ENCODE assay signal across 21 mouse cellular contexts in genomic region chr2:71176329-71177249, GRCm38 (mm10). TPM values are rescaled to one million over a fixed set of nuclear protein-coding genes. Genes with fewer than 3 reads are reported as not detected.
DNase-seq lines count a peak whose midpoint lies in the region; ATAC-seq and TF ChIP-seq lines count a peak whose summit lies in the region.
"Had no signal": no experiment of that assay in that cellular context is flagged by ENCODE, and none has a peak within 500 bp of the region (broad histone marks: within the 10 kb centered on the region; RNA-seq: fewer than 3 reads in every experiment).

No protein-coding gene starts in this region.

- H3K27me3 ChIP-seq in liver, embryonic 11.5 days (replicated peaks; ENCODE audit: control insufficient read depth, insufficient read depth, low read length) = no peaks in the 10 kb centered on the region
- no peaks in the 10 kb centered on the region for H3K27me3 ChIP-seq in liver, embryonic 16.5 days (ENCODE audit: control insufficient read depth, insufficient read depth, low read depth, low read length)
- no peaks in the 10 kb centered on the region for H3K27me3 ChIP-seq in kidney, adult 2 months (replicated peaks; ENCODE audit: control insufficient read depth, insufficient read depth, low read length)
- H3K27me3 ChIP-seq: forebrain, embryonic 15.5 days; heart, embryonic 15.5 days had no signal

- H3K4me3 ChIP-seq in liver, embryonic 11.5 days (ENCODE audit: low read depth, low read length) = no peak overlapping the region
- H3K4me3 ChIP-seq in liver, embryonic 16.5 days (ENCODE audit: low read depth, low read length) = no peak overlapping the region
- H3K4me3 ChIP-seq in kidney, adult 2 months (ENCODE audit: insufficient read depth, low read depth, low read length) = no peak overlapping the region
- H3K4me3 ChIP-seq: embryonic facial prominence, embryonic 10.5 days; forebrain, embryonic 10.5 days; forebrain, embryonic 15.5 days; heart, adult 2 months; heart, embryonic 15.5 days; hindbrain, embryonic 10.5 days had no signal

- H3K4me2 ChIP-seq in liver, embryonic 11.5 days = peak overlapping the region; percentile 19; the same call in 1 of the 2 replicates
- H3K4me2 ChIP-seq in liver, embryonic 16.5 days (ENCODE audit: low read depth, low read length) = peak overlapping the region; percentile 17; the same call in 1 of the 2 replicates
- H3K4me2 ChIP-seq: forebrain, embryonic 15.5 days; heart, embryonic 11.5 days; heart, embryonic 15.5 days; hindbrain, embryonic 14.5 days had no signal

- no peak for ATAC-seq in liver, embryonic 11.5 days (replicated peaks; ENCODE audit: low FRiP score)
- ATAC-seq in liver, embryonic 16.5 days (ENCODE audit: low read depth) = no peak
- ATAC-seq: forebrain, embryonic 15.5 days had no signal

- peaks cover 5% of the 10 kb centered on the region; the same call in 1 of the 2 replicates for H3K4me1 ChIP-seq in liver, embryonic 11.5 days (replicated peaks; ENCODE audit: control insufficient read depth, insufficient read depth, low read length)
- peaks cover 2% of the 10 kb centered on the region for H3K4me1 ChIP-seq in liver, embryonic 16.5 days (ENCODE audit: control insufficient read depth, low read depth, low read length)
- no peaks in the 10 kb centered on the region for H3K4me1 ChIP-seq in kidney, adult 2 months (ENCODE audit: control insufficient read depth, insufficient read depth, low read length)
- H3K4me1 ChIP-seq: heart, embryonic 15.5 days; hindbrain, embryonic 10.5 days had no signal

- H3K9me3 ChIP-seq in liver, embryonic 11.5 days (ENCODE audit: control insufficient read depth, low read length) = no peaks in the 10 kb centered on the region
- H3K9me3 ChIP-seq in liver, embryonic 16.5 days (replicated peaks; ENCODE audit: control insufficient read depth, low read length) = no peaks in the 10 kb centered on the region
- H3K9me3 ChIP-seq: embryonic facial prominence, embryonic 10.5 days; forebrain, embryonic 10.5 days; forebrain, embryonic 15.5 days; heart, embryonic 15.5 days; hindbrain, embryonic 10.5 days had no signal

- DNase-seq in liver, embryonic 11.5 days (ENCODE audit: low spot score) = no peak
- no peak for DNase-seq in liver
- DNase-seq in 416B (ENCODE audit: low read depth) = peak; percentile 17
- peak; percentile 16 for DNase-seq in MEL-GATA-1-ER (ENCODE audit: extremely low read depth, low read depth)
- DNase-seq in kidney, adult 2 months = no peak
- no peak for DNase-seq in cerebellum, postnatal 4 days (ENCODE audit: low spot score in 2 of 2)
- DNase-seq in layer of hippocampus, adult 11-12 months (ENCODE audit: low spot score) = no peak
- DNase-seq: adrenal gland, postnatal 10 days; cerebellum, adult 11 months; cerebellum, adult 9-11 months; cerebellum, postnatal 36 days; gastrocnemius, postnatal 10 days; heart, adult 2 months had no signal

- H3K9ac ChIP-seq in liver, embryonic 11.5 days (ENCODE audit: low read depth, low read length) = no peak overlapping the region
- H3K9ac ChIP-seq in liver, embryonic 16.5 days (ENCODE audit: low read depth, low read length) = no peak overlapping the region
- H3K9ac ChIP-seq: forebrain, embryonic 15.5 days; heart, embryonic 15.5 days; hindbrain, embryonic 14.5 days had no signal

- TF ChIP-seq POLR2A in kidney, adult 2 months (IDR thresholded peaks at IDR 0.05; ENCODE audit: low read depth, low read length) = no peak

- 44% methylated on average over 9 of the region's 9 CpGs for WGBS in liver, embryonic 11.5 days
- 28% methylated on average over 9 of the region's 9 CpGs for WGBS in liver, embryonic 16.5 days (ENCODE audit: insufficient replicate concordance)
- WGBS in kidney, adult 2 months = 67% methylated on average over 9 of the region's 9 CpGs

- H3K27ac ChIP-seq in liver, embryonic 11.5 days (ENCODE audit: low read depth, low read length) = no peak overlapping the region
- H3K27ac ChIP-seq in liver, embryonic 16.5 days (ENCODE audit: low read length) = no peak overlapping the region
- no peak overlapping the region for H3K27ac ChIP-seq in kidney, adult 2 months (ENCODE audit: insufficient read depth, low read depth, low read length)
- H3K27ac ChIP-seq: embryonic facial prominence, embryonic 10.5 days; forebrain, embryonic 10.5 days; forebrain, embryonic 15.5 days; heart, adult 2 months; heart, embryonic 15.5 days; hindbrain, embryonic 10.5 days; hindbrain, embryonic 14.5 days had no signal

- no peak for TF ChIP-seq CTCF in kidney, adult 2 months (conservative IDR thresholded peaks at IDR 0.05; ENCODE audit: insufficient read depth, insufficient read length, low read depth, low read length)

- H3K36me3 ChIP-seq in liver, embryonic 11.5 days (ENCODE audit: control insufficient read depth, insufficient read depth, low read length) = no peaks in the 10 kb centered on the region
- no peaks in the 10 kb centered on the region for H3K36me3 ChIP-seq in liver, embryonic 16.5 days (ENCODE audit: control insufficient read depth, insufficient read depth)
- no peaks in the 10 kb centered on the region for H3K36me3 ChIP-seq in kidney, adult 2 months (ENCODE audit: control insufficient read depth, insufficient read depth, low read length)
- H3K36me3 ChIP-seq: embryonic facial prominence, embryonic 10.5 days; forebrain, embryonic 10.5 days; forebrain, embryonic 15.5 days; heart, embryonic 15.5 days; hindbrain, embryonic 10.5 days had no signal

RNA-seq across cellular contexts. Expression of gene Dync1i2, which starts 34.9 kb away (rescaled TPM):
- polyA plus RNA-seq in liver, embryonic 11.5 days (2014; fragmentation: Nextera tagmentation; extraction: Ambion mirVana) = 78.5 and 82.2 TPM in 2 replicates
- 23.2 and 25.1 TPM in 2 replicates for polyA plus RNA-seq in liver, embryonic 16.5 days (2015; fragmentation: Nextera tagmentation; extraction: Ambion mirVana)
- 17.5 and 28.8 TPM in 2 replicates for polyA plus RNA-seq in kidney, adult 2 months (2012; rRNA removed)

RNA-seq across cellular contexts. Expression of gene Cybrd1, which starts 58.9 kb away (rescaled TPM):
- polyA plus RNA-seq in liver, embryonic 11.5 days (2014; fragmentation: Nextera tagmentation; extraction: Ambion mirVana) = 0.84 and 0.91 TPM in 2 replicates
- polyA plus RNA-seq in liver, embryonic 16.5 days (2015; fragmentation: Nextera tagmentation; extraction: Ambion mirVana) = 1.5 and 1.7 TPM in 2 replicates
- polyA plus RNA-seq in kidney, adult 2 months (2012; rRNA removed) = 0.25 and 0.42 TPM in 2 replicates

Comparison
In these comparisons a context has a peak if more than half of its experiments do, and no peak if none do; other contexts are left out.
1. DNase-seq: peak in 416B (single experiment) and MEL-GATA-1-ER (single experiment); none in liver, embryonic 11.5 days (single experiment), liver (single experiment), kidney, adult 2 months (single experiment), cerebellum, postnatal 4 days (0 of 2) and layer of hippocampus, adult 11-12 months (single experiment).